Mouse (Mus musculus): Measurements from ENCODE around the gene Cggbp1.
"Not testable (repeated sequence)": the region's sequence is repeated elsewhere in the genome, so short reads cannot be mapped to it uniquely, and the experiment has no call there.

Gene Cggbp1

GRCm38 (mm10) chr16:64851563-64852362 lies at the start of gene Cggbp1, which contains the start of gene Zfp654:
Cggbp1 (plus strand) TSS chr16:64851996.
Zfp654 (minus strand) TSS chr16:64851652.
- in situ Hi-C loops (cut with MboI, MseI): no loop called here

- in situ Hi-C loops (cut with MboI, MseI): no loop called here
Measured at GRCm38 (mm10) chr16:64803041-64803440, 48.8 kb upstream of the Cggbp1 start.

- in situ Hi-C loops (cut with MboI, MseI): no loop called here
Measured at GRCm38 (mm10) chr16:64817094-64817765, 34.6 kb upstream of the Cggbp1 start.

GRCm38 (mm10) chr16:64823890-64824289 lies 27.9 kb upstream of the Cggbp1 start:
- in situ Hi-C loops (cut with MboI, MseI): no loop called here

GRCm38 (mm10) chr16:64824474-64824873 lies 27.3 kb upstream of the Cggbp1 start:
- in situ Hi-C loops (cut with MboI, MseI): no loop called here

GRCm38 (mm10) chr16:64830291-64830690 lies 21.5 kb upstream of the Cggbp1 start:
- in situ Hi-C loops (cut with MboI, MseI): no loop called here

GRCm38 (mm10) chr16:64835996-64836545 lies 15.7 kb upstream of the Cggbp1 start:
- in situ Hi-C loops (cut with MboI, MseI): no loop called here

- in situ Hi-C loops (cut with MboI, MseI): no loop called here
Measured at GRCm38 (mm10) chr16:64836709-64837108, 15.1 kb upstream of the Cggbp1 start.

GRCm38 (mm10) chr16:64841481-64842373 lies 10.1 kb upstream of the Cggbp1 start:
- in situ Hi-C loops (cut with MboI, MseI): loop anchor here (5.0 kb wide), 1 partner anchor 69 kb away; the partner anchor contains the start of gene 4930453N24Rik

GRCm38 (mm10) chr16:64842374-64842729 lies 9.4 kb upstream of the Cggbp1 start:
- in situ Hi-C loops (cut with MboI, MseI): loop anchor here (5.0 kb wide), 1 partner anchor 70 kb away; the partner anchor contains the start of gene 4930453N24Rik

GRCm38 (mm10) chr16:64845947-64846346 lies 5.8 kb upstream of the Cggbp1 start:
- in situ Hi-C loops (cut with MboI, MseI): no loop called here

GRCm38 (mm10) chr16:64850287-64851084 lies 1.3 kb upstream of the Cggbp1 start:
- in situ Hi-C loops (cut with MboI, MseI): no loop called here

- in situ Hi-C loops (cut with MboI, MseI): no loop called here
Measured at GRCm38 (mm10) chr16:64851085-64851562, 672 bp upstream of the Cggbp1 start.

GRCm38 (mm10) chr16:64852441-64852871 lies 660 bp downstream of the Cggbp1 start:
- in situ Hi-C loops (cut with MboI, MseI): no loop called here

GRCm38 (mm10) chr16:64852891-64853290 lies 1.1 kb downstream of the Cggbp1 start:
- in situ Hi-C loops (cut with MboI, MseI): no loop called here

- in situ Hi-C loops (cut with MboI, MseI): no loop called here
Measured at GRCm38 (mm10) chr16:64856946-64857345, 5.2 kb downstream of the Cggbp1 start.

GRCm38 (mm10) chr16:64865841-64866240 lies 14.0 kb downstream of the Cggbp1 start:
- in situ Hi-C loops (cut with MboI, MseI): not testable (repeated sequence)

- in situ Hi-C loops (cut with MboI, MseI): no loop called here
Measured at GRCm38 (mm10) chr16:64868613-64869012, 16.8 kb downstream of the Cggbp1 start.

GRCm38 (mm10) chr16:64869621-64870020 lies 17.8 kb downstream of the Cggbp1 start:
- in situ Hi-C loops (cut with MboI, MseI): no loop called here

- in situ Hi-C loops (cut with MboI, MseI): no loop called here
Measured at GRCm38 (mm10) chr16:64872296-64872695, 20.5 kb downstream of the Cggbp1 start.

All from T-helper 2 cell (primary cell).